8 mouse cellular contexts compared by ENCODE assay signal in the genomic region with DNA sequence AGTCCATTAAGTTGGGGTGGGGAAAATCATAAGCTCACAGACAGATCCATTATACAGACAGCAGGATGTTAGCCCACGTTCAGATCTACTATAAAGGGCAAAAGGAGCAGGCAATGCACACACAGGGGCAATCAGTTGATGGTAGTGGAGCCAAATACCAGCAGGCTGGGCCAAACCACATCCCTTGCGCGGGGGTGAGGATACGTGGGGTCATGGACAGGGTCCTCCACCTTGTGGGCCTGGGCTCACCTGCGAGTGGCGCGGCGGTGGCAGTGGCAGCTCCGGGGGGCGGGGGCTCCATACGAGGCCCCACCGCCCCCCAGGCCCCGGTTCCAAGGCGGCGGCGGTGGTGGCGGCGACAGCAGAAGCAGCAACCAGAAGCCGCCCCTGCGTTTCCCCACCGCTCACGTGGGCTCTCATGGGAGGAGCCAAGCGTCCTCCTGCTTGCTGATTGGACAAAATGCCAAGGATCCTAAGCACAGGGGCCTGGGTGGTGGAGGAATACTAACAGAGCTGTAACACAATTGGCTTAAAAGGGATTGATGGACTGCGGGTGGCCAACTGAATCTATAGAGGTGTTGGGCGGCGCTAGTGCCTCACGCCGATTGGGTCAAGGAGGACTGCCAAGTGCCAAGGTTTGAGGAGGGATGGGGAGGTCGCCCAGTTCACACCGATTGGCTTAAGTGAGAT. TPM values are rescaled to one million over a fixed set of nuclear protein-coding genes. Genes with fewer than 3 reads are reported as not detected.
A peak's percentile ranks its signal among the peaks of the same experiment; 100 is the strongest.
DNase-seq lines count a peak whose midpoint lies in the region; ATAC-seq and TF ChIP-seq lines count a peak whose summit lies in the region.

A gene (minus strand): TSS at position 418 of the 690 bp plus-strand sequence.

- peak; percentile 95 for ATAC-seq in activated CD4-positive, CD25-positive, alpha-beta regulatory T cell, adult 4 months
- peak; percentile 98 for ATAC-seq in megakaryocyte progenitor cell, adult 5-6 weeks (replicated peaks; ENCODE audit: poor library complexity)

- peak within 1 kb of the TSS; percentile 56 for H3K4me3 ChIP-seq in cortical plate, adult 2 months (ENCODE audit: insufficient read depth, low read length)

- TF ChIP-seq CTCF in cortical plate, adult 2 months (IDR thresholded peaks at IDR 0.05; ENCODE audit: extremely low read depth, insufficient read depth, low read length) = no peak

- DNase-seq in gastrocnemius, postnatal 10 days = peak; percentile 66
- peak; percentile 91 for DNase-seq in induced T-regulatory cell, adult 2 months (ENCODE audit: low read depth)
- peak; percentile 90 to 91 for DNase-seq in left cerebral cortex, adult 9 months (ENCODE audit: low spot score in 2 of 2)
- peak; percentile 72 for DNase-seq in right cerebral cortex, postnatal 14 days
- peak; percentile 62 to 81 for DNase-seq in urinary bladder, postnatal 36 days (ENCODE audit: low spot score in 2 of 2)

- peak within 1 kb of the TSS; percentile 49; the same call in 1 of the 2 replicates for H3K27ac ChIP-seq in cortical plate, adult 2 months (ENCODE audit: insufficient read depth, low read length)

- H3K4me1 ChIP-seq in cortical plate, adult 2 months (ENCODE audit: control insufficient read depth, insufficient read depth, low read length) = no peaks in the 10 kb centered on the region; the same call in 1 of the 2 replicates

- 0 out of 2 replicates have a peak, but pooled peaks have one; percentile 21 for TF ChIP-seq POLR2A in cortical plate, adult 2 months (IDR thresholded peaks at IDR 0.05; ENCODE audit: extremely low read depth, insufficient read depth, low read length)

RNA-seq across cellular contexts. Expression of the gene that starts here (rescaled TPM):
- polyA plus RNA-seq in activated CD4-positive, CD25-positive, alpha-beta regulatory T cell, adult 4 months (2017; shearing (Covaris generic)) = 1 to 10 TPM; 3.9 to 4.1 TPM
- 40.2 and 44.3 TPM in 2 replicates for polyA plus RNA-seq in cortical plate, adult 2 months (2012; rRNA removed)
- total RNA-seq in gastrocnemius, postnatal 10 days (2021) = 1 to 10 TPM; 8.8 to 9.9 TPM
- total RNA-seq in megakaryocyte progenitor cell, adult 5-6 weeks (2015) = 4.3 and 5.5 TPM in 2 replicates
- total RNA-seq in megakaryocyte progenitor cell, adult 5-6 weeks (2017) = 3.7 and 4.6 TPM in 2 replicates

Comparison
In these comparisons a context has a peak if more than half of its experiments do, and no peak if none do; other contexts are left out.
1. Peak in every context shown above with its lines: DNase-seq, ATAC-seq, H3K4me3 ChIP-seq and H3K27ac ChIP-seq.